Mouse (Mus musculus) thymus, postnatal 10 days (tissue): ENCODE results near the gene Mlec.
A peak's percentile ranks its signal among the peaks of the same experiment; 100 is the strongest.
"Not testable (repeated sequence)": the region's sequence is repeated elsewhere in the genome, so short reads cannot be mapped to it uniquely, and the experiment has no call there.

Experiments used
- DNase-seq, 2 experiments: peaks; one replicate each; pipeline ENCODE4 v3.0.0; 2021; ENCODE audit warnings: low spot score in 2 of 2

The Mlec gene

DNA sequence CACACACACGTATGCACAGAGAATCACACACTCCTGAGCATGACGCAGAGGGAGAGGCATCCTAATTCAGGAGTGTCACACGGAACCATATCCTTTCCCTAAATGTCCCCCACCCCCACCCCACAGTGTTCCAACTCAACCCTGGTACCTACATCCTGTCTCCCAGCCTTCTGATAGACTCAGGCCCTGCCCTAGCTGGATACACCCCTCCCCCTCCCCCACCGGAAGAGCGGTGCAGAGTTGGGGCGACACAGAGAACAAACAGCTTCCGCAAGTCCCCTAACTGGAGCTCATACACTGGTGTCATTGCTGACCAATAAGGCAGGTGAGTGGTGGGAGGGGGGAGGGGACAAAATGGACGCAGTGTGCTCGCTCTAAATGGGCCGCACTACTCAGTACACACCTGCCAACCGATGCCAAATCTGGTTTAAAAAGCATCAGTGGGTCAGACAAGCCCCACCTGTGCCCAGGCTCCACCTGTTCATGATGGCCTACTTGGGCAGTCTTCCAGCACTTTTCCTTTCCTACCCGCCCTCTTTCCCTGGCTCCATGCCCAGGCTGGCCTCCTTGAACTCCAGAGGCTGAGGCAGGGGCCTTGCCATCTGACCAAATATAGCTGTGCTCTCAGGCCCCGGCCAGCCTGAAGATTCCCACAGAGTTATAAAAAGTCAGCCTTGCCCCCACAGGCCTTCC lies 23.4 kb upstream of the Mlec start:
- DNase-seq: peak in 1 of 2 experiments; percentile 59

GRCm38 (mm10) chr5:115179596-115179995 lies 21.6 kb upstream of the Mlec start:
- DNase-seq: no peak

DNA sequence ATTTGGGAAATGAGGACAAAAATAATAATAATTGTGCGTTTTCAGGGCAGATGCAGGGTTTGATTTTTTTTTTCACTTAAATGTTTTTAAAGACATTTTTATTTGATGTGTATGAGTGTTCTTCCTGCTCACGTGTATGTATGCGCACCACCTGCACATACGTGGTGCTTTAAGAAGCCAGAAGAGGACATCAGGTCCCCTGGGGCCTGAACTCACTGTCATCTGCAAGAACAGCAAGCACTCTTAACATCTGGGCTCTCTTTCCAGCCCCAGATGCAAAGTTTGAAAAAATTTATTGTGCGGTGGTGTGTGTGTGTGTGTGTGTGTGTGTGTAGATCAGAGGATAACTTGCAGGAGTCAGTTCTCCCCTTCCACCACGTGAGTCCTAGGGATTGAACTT lies 19.9 kb upstream of the Mlec start:
- DNase-seq: no peak

GRCm38 (mm10) chr5:115174554-115174953 lies 16.6 kb upstream of the Mlec start:
- DNase-seq: peak in 1 of 2 experiments; percentile 27

DNA sequence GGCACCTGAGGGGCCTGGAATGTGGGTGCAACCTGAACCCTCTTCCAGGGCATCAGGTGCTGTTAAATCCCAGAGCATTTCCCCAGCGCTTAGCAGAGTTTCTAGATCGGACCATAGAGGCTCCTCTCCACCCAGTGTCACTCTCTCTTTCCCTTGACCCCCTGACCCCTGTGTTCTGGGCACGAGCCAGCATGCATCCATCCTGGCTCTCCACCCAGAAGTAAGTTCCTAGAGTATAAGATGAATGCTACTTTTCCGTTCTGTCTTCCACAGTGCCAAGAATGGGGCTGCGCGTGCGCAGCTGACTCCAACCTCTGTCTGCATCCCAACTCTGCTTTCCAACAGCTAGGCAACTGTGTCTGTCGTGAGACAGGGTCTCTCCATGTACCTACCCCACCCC lies 12.2 kb upstream of the Mlec start:
- DNase-seq: no peak

GRCm38 (mm10) chr5:115168641-115169415 lies 10.8 kb upstream of the Mlec start:
- DNase-seq: peak in 1 of 2 experiments; percentile 50

DNA sequence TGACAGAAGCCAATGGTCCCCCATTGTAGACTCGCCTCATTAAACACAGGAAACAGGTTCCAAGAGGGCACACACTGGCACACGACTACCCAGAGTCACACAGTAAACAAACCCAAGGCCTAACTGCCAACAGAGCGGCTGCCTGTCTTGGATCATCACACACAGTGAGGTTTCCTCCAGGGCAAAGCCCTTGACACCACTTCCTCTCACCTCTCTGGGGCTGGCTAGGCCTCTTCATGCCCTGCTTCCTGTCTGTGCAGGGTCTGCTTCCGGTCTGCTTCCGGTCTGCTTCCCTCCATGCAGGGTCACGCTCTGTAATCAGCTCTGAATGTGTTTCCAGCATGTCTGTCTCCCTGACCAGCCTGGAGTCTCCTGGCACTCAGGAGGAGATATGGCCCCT lies 9.4 kb upstream of the Mlec start:
- DNase-seq: peak; percentile 80 to 81

- DNase-seq: no peak
These were observed 8.8 kb upstream of the Mlec start for GRCm38 (mm10) chr5:115166815-115167194.

- DNase-seq: no peak
These were observed 8.2 kb upstream of the Mlec start for GRCm38 (mm10) chr5:115165895-115166814.

DNA sequence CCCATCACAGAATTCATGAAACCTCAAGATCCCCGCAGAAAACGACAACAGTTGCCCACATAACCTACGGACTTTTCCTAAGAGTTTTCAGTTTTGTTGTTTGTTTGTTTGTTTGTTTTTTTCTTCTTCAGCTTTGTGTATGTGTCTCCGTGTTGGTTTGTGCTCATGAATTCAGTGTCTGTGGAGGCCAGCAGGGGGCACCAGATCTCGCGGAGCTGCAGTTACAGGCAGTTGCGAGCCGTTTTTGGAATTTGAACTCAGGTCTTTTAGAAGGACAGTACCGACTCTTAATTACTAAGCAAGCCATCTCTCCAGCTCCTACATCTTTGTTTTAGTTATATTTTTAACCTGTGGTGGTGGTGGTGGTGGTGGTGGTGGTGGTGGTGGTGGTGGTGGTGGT lies 7.4 kb upstream of the Mlec start:
- DNase-seq: no peak

GRCm38 (mm10) chr5:115164446-115164845 lies 6.5 kb upstream of the Mlec start:
- not testable (repeated sequence) for DNase-seq

- DNase-seq: peak; percentile 61 to 69
These were observed 5.6 kb upstream of the Mlec start for GRCm38 (mm10) chr5:115163563-115163962.

DNA sequence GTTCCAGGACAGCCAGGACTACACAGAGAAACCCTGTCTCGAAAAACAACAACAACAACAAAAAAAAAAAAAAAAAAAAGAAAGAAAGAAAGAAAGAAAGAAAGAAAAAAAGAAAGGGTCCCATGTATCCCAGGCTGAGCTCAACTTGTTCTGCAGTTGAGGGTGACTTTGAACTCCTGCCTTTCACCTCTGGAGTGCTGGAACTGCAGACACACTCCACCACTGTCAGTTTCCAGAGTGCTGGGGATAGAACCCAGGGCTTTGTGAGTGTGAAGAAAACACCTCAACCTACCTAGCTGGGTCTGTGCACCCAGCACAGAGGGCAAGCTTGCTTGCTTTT lies 3.9 kb upstream of the Mlec start:
- DNase-seq: not testable (repeated sequence)

DNA sequence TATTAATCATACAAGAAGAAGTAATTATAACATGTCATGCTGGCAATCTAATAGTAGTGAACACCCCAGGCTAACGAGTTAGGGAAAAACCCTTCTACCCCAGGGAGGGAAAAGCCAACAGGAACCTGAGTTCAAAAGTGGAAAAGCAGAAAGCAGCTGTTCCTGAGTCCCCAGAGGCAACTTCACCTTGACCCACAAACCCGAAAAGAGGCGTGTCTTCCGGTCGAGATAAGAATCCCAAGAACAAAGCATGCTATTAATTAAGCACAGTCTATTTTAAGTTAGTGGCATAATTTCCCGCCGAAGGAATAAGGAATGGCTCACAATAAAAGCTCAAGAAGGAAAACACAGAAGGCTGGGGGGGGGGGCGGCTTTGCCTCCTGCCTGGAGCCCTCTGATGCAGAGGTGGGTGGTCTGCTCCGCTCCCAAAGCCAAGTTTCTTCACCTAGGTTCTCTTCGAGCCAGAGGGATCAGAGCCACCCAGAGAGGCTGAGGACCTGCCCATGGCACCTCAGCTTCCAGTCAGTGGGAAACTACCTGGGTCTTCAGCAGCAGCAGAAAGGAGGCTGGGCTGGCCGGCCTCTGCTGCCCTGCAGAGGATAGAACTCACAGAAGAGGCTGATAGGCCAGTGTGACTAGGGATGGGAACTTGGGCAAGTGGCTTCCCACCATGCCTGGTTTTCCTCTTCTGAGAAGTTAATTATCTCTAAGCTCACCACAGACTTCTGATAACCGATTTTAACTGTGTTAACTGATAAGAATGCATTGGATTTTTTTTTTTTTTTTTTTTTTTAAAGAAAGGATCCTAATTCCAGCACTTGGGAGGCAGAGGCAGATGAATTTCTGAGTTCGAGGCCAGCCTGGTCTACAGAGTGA lies 3.3 kb upstream of the Mlec start:
- DNase-seq: no peak

GRCm38 (mm10) chr5:115160655-115161054 lies 2.7 kb upstream of the Mlec start:
- DNase-seq: no peak

DNA sequence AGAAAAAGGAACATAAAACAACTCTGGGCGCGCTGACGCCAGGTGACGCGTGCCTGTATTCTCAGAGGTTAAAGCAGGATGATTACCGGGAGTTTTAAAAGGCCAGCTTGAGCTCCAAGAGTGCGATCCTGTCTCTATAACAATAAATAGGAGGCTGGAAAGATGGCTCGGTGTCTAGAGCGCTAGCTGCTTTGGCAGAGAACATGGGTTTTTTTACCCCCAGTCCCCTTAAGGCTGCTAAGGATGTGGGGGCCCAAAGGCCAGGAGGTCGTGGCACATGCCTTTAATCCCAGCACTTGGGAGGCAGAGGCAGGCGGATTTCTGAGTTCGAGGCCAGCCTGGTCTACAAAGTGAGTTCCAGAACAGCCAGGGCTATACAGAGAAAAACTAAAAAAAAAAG lies 1.2 kb upstream of the Mlec start:
- no peak for DNase-seq

DNA sequence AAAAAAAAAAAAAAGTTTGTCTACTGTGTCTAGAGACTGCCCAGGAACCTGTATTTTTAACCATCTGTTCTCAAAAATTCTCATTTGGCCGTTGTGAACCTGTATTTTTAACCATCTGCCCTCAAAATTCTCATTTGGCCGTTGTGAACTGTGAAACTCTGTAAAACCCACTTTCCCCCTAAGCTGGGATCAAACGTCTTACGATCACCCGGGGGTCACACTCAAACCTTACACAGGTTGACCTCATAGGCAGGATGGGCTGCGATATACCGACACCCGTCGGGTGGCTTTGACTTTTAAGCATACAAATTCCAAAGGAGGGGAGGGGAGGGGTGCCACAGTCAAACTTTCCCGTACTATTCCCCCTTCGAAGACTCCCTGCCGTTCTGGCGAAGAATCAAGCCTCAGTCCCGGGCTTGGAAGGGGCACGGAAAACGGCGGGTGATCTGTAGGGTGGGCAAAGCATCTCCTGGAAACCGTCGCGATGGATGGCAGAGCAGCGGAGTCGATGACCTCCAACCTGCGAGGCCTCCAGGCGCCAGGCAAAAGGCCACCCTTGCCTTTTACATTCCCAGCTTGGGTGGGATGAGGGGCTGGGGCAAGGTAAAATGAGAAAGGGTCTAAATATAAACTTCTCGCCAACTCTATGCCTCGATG lies 918 bp downstream of the Mlec start:
- DNase-seq: peak; percentile 34 to 37

GRCm38 (mm10) chr5:115156401-115156800 lies 1.6 kb downstream of the Mlec start:
- peak in 1 of 2 experiments; percentile 28 for DNase-seq

GRCm38 (mm10) chr5:115155831-115156230 lies 2.1 kb downstream of the Mlec start:
- DNase-seq: no peak

DNA sequence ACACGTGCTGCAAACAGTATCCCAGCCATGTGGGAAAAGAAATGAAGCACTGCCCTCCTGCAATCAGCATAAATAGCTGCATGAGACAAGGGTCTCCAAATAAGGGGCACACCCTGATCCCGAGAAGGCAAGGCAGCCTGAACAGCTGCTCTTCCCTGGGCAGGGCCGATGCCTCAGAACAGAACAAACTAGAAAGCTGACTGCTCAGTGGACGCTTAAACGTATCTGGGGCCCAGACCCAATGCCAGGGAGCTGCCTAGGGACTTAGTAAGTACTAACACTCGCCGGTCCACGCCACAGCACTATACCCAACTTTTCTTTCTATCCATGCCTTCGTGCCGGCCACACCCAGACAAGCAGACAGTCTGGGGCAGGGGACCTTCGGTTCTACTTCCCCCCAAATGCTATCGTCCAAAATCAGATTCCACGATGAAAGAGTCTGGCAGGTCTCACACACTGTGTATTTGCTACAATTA lies 2.8 kb downstream of the Mlec start:
- no peak for DNase-seq
